Comparison of ENCODE assay signal across 14 mouse cellular contexts in genomic region chr15:32012838-32013237, GRCm38 (mm10).
"Had no signal": no experiment of that assay in that cellular context is flagged by ENCODE, and none has a peak within 500 bp of the region (broad histone marks: within the 10 kb centered on the region; RNA-seq: fewer than 3 reads in every experiment).

No protein-coding gene starts in this region.

- H3K27me3 ChIP-seq: liver, embryonic 13.5 days; midbrain, embryonic 12.5 days; neural tube, embryonic 15.5 days had no signal

- DNase-seq: kidney, adult 9 months; kidney, postnatal 36 days; layer of hippocampus, adult 9-11 months; liver; liver, embryonic 13.5 days; liver, postnatal 0 days; right cerebral cortex, adult 18-20 months; right cerebral cortex, postnatal 25 days; thymus, postnatal 14 days had no signal

- H3K27ac ChIP-seq: kidney, postnatal 0 days; limb, embryonic 12.5 days; liver, embryonic 13.5 days; midbrain, embryonic 12.5 days; neural tube, embryonic 15.5 days; stomach, postnatal 0 days had no signal

- H3K9ac ChIP-seq: limb, embryonic 12.5 days; liver, embryonic 13.5 days; liver, postnatal 0 days; midbrain, embryonic 12.5 days; neural tube, embryonic 15.5 days had no signal

- H3K9me3 ChIP-seq: limb, embryonic 12.5 days; liver, embryonic 13.5 days; midbrain, embryonic 12.5 days; neural tube, embryonic 15.5 days had no signal

- H3K36me3 ChIP-seq: limb, embryonic 12.5 days; liver, embryonic 13.5 days; midbrain, embryonic 12.5 days; neural tube, embryonic 15.5 days had no signal

- ATAC-seq: liver, postnatal 0 days had no signal

- H3K4me1 ChIP-seq: liver, embryonic 13.5 days; midbrain, embryonic 12.5 days; neural tube, embryonic 15.5 days had no signal

- H3K4me2 ChIP-seq: limb, embryonic 12.5 days; liver, embryonic 13.5 days; midbrain, embryonic 12.5 days; neural tube, embryonic 15.5 days had no signal

- H3K4me3 ChIP-seq: limb, embryonic 12.5 days; liver, embryonic 13.5 days; midbrain, embryonic 12.5 days; neural tube, embryonic 15.5 days had no signal
